Mouse (Mus musculus) ES-Bruce4 (cell line): Measurements from ENCODE around the gene H2-T24. TPM values are rescaled to one million over a fixed set of nuclear protein-coding genes. Genes with fewer than 3 reads are reported as not detected.

Experiments
- H3K27ac ChIP-seq: 2 replicates; pipeline ENCODE4 v1.5.1; 2012; ENCODE audit warnings: low read length, inconsistent platforms; ENCODE audit not compliant: insufficient read depth
- H3K27me3 ChIP-seq: 2 replicates; pipeline ENCODE4 v1.6.1; 2012; ENCODE audit warnings: mild to moderate bottlenecking, low read length, inconsistent platforms; ENCODE audit not compliant: control insufficient read depth, poor library complexity, insufficient read depth, severe bottlenecking
- H3K36me3 ChIP-seq: 2 replicates; pipeline ENCODE4 v1.6.1; 2012; ENCODE audit warnings: inconsistent platforms, mild to moderate bottlenecking, low read length, moderate library complexity; ENCODE audit not compliant: control insufficient read depth, poor library complexity, insufficient read depth, severe bottlenecking
- H3K4me1 ChIP-seq: one replicate; pipeline ENCODE4 v1.8.1; 2011; ENCODE audit warnings: low read length; ENCODE audit not compliant: control insufficient read depth, insufficient read depth
- H3K4me3 ChIP-seq: 2 replicates; pipeline ENCODE4 v1.5.1; 2011; ENCODE audit warnings: low read depth, mild to moderate bottlenecking, low read length
- H3K9ac ChIP-seq: 2 replicates; pipeline ENCODE4 v1.6.1; 2012; ENCODE audit warnings: low read depth, mild to moderate bottlenecking, inconsistent platforms; ENCODE audit not compliant: poor library complexity, severe bottlenecking
- H3K9me3 ChIP-seq: replicated peaks from 2 replicates; pipeline ENCODE4 v1.6.1; 2012; ENCODE audit warnings: mild to moderate bottlenecking, low read length, inconsistent platforms; ENCODE audit not compliant: control insufficient read depth, poor library complexity, insufficient read depth, severe bottlenecking
- CTCF ChIP-seq: IDR thresholded peaks from one replicate; pipeline ENCODE4 v1.8.1; 2011; ENCODE audit warnings: low read depth, low read length
- EP300 ChIP-seq: IDR thresholded peaks from 2 replicates; pipeline ENCODE4 v1.6.1; 2011; ENCODE audit warnings: low read depth, low read length; ENCODE audit not compliant: insufficient read depth
- POLR2A ChIP-seq: IDR thresholded peaks from one replicate; pipeline ENCODE4 v1.8.1; 2011; ENCODE audit warnings: low read length; ENCODE audit not compliant: insufficient read depth
- polyA plus RNA-seq: library from polyadenylated mRNA; stranded (reverse); fragments of >200 nt; gene quantifications from 2 replicates; pipeline ENCODE4 v1.2.4, GENCODE M21; 2011; ENCODE audit warnings: low read depth; ENCODE audit not compliant: missing spikeins, insufficient read depth, insufficient read length

Gene H2-T24
- polyA plus RNA-seq, 1 experiment: not detected

- no peak for TF ChIP-seq CTCF
- TF ChIP-seq EP300: no peak
- no peak for TF ChIP-seq POLR2A
- Histone ChIP-seq H3K9ac (no peak overlapping the region), H3K27ac (no peak overlapping the region), H3K4me1 (no peaks in the 10 kb centered on the region), H3K4me3 (no peak overlapping the region), H3K9me3 (no peaks in the 10 kb centered on the region), H3K36me3 (peaks cover 12% of the 10 kb centered on the region; the same call in 1 of the 2 replicates), H3K27me3 (no peaks in the 10 kb centered on the region)
Measured at GRCm38 (mm10) chr17:35981776-35982175, 38.6 kb downstream of the H2-T24 start.

GRCm38 (mm10) chr17:35980363-35980754 is 40.0 kb downstream of the H2-T24 start:
- Histone ChIP-seq H3K4me1 (no peaks in the 10 kb centered on the region), H3K27me3 (no peaks in the 10 kb centered on the region), H3K27ac (peak overlapping the region; percentile 2; the same call in 1 of the 2 replicates), H3K36me3 (peaks cover 17% of the 10 kb centered on the region; the same call in 1 of the 2 replicates), H3K4me3 (peak overlapping the region; percentile 92), H3K9ac (peak overlapping the region; percentile 92), H3K9me3 (no peaks in the 10 kb centered on the region)
- no peak for TF ChIP-seq CTCF
- no peak for TF ChIP-seq EP300
- no peak for TF ChIP-seq POLR2A

GRCm38 (mm10) chr17:35979401-35980362 is 40.7 kb downstream of the H2-T24 start, which contains the start of the genes Gnl1 and Prr3:
TSS of gene Gnl1 (plus strand) at chr17:35979851.
TSS of gene Prr3 (minus strand) at chr17:35980236.
- no peaks in the 10 kb centered on the region for H3K4me1 ChIP-seq
- H3K27me3 ChIP-seq: no peaks in the 10 kb centered on the region
- no peaks in the 10 kb centered on the region for H3K9me3 ChIP-seq
- H3K36me3 ChIP-seq: peaks cover 17% of the 10 kb centered on the region; the same call in 1 of the 2 replicates
- H3K27ac ChIP-seq: peak within 1 kb of the TSS; percentile 61
- TF ChIP-seq EP300 (no peak), POLR2A (no peak), CTCF (no peak)
- H3K4me3 ChIP-seq: peak within 1 kb of the TSS; percentile 92
- H3K9ac ChIP-seq: peak within 1 kb of the TSS; percentile 92

GRCm38 (mm10) chr17:35978811-35979400 is 41.5 kb downstream of the H2-T24 start:
- H3K27ac ChIP-seq: peak overlapping the region; percentile 61
- TF ChIP-seq EP300: no peak
- no peak for TF ChIP-seq POLR2A
- no peak for TF ChIP-seq CTCF
- H3K27me3 ChIP-seq: no peaks in the 10 kb centered on the region
- H3K4me3 ChIP-seq: peak overlapping the region; percentile 92
- peak overlapping the region; percentile 92 for H3K9ac ChIP-seq
- peaks cover 20% of the 10 kb centered on the region; the same call in 1 of the 2 replicates for H3K36me3 ChIP-seq
- no peaks in the 10 kb centered on the region for H3K9me3 ChIP-seq
- H3K4me1 ChIP-seq: no peaks in the 10 kb centered on the region

- Histone ChIP-seq H3K4me1 (no peaks in the 10 kb centered on the region), H3K9ac (no peak overlapping the region), H3K9me3 (no peaks in the 10 kb centered on the region), H3K36me3 (peaks cover 8% of the 10 kb centered on the region; the same call in 1 of the 2 replicates), H3K4me3 (no peak overlapping the region), H3K27ac (no peak overlapping the region), H3K27me3 (no peaks in the 10 kb centered on the region)
- TF ChIP-seq EP300: no peak
Measured at GRCm38 (mm10) chr17:35972131-35972530, 48.2 kb downstream of the H2-T24 start.
